ENCODE assay signal across 38 mouse cellular contexts in genomic region chr10:112110401-112110800, GRCm38 (mm10). TPM values are rescaled to one million over a fixed set of nuclear protein-coding genes. Genes with fewer than 3 reads are reported as not detected.
"Had no signal": no experiment of that assay in that cellular context is flagged by ENCODE, and none has a peak within 500 bp of the region (broad histone marks: within the 10 kb centered on the region; RNA-seq: fewer than 3 reads in every experiment).

No protein-coding gene starts in this region.

- ATAC-seq: hindbrain, embryonic 16.5 days; inflammation-experienced regulatory T-cells, adult 6 months; intestine, embryonic 15.5 days; intestine, postnatal 0 days had no signal

- H3K4me3 ChIP-seq: heart, embryonic 10.5 days; heart, embryonic 12.5 days; hindbrain, embryonic 10.5 days; hindbrain, embryonic 12.5 days; intestine, embryonic 15.5 days; layer of hippocampus, adult 2 months; left cerebral cortex, adult 2 months; limb, embryonic 10.5 days; limb, embryonic 12.5 days had no signal

- H3K9ac ChIP-seq: heart, embryonic 12.5 days; hindbrain, embryonic 12.5 days; hindbrain, embryonic 14.5 days; intestine, embryonic 15.5 days; limb, embryonic 12.5 days had no signal

- H3K4me1 ChIP-seq: heart, embryonic 10.5 days; heart, embryonic 12.5 days; hindbrain, embryonic 10.5 days; hindbrain, embryonic 12.5 days; intestine, embryonic 15.5 days; limb, embryonic 10.5 days; limb, embryonic 12.5 days had no signal

- H3K27ac ChIP-seq: heart, embryonic 10.5 days; hindbrain, embryonic 10.5 days; hindbrain, embryonic 12.5 days; hindbrain, embryonic 14.5 days; intestine, embryonic 15.5 days; layer of hippocampus, adult 2 months; left cerebral cortex, adult 2 months; limb, embryonic 10.5 days; limb, embryonic 12.5 days had no signal

- H3K4me2 ChIP-seq: heart, embryonic 12.5 days; hindbrain, embryonic 12.5 days; hindbrain, embryonic 14.5 days; intestine, embryonic 15.5 days; limb, embryonic 12.5 days; liver, embryonic 11.5 days had no signal

- H3K36me3 ChIP-seq: heart, embryonic 10.5 days; heart, embryonic 12.5 days; hindbrain, embryonic 10.5 days; hindbrain, embryonic 12.5 days; intestine, embryonic 15.5 days; limb, embryonic 10.5 days; limb, embryonic 12.5 days had no signal

- DNase-seq: gastrocnemius, postnatal 14 days; gastrocnemius, postnatal 36 days; heart, adult 18-20 months; heart, postnatal 14 days; heart, postnatal 36 days; kidney, adult 18-20 months; kidney, adult 8-10 months; kidney, postnatal 10 days; kidney, postnatal 25 days; kidney, postnatal 4 days; liver had no signal

- H3K9me3 ChIP-seq: heart, embryonic 10.5 days; heart, embryonic 12.5 days; hindbrain, embryonic 10.5 days; hindbrain, embryonic 12.5 days; intestine, embryonic 15.5 days; limb, embryonic 10.5 days; limb, embryonic 12.5 days had no signal

- H3K27me3 ChIP-seq: heart, embryonic 12.5 days; hindbrain, embryonic 12.5 days; intestine, embryonic 15.5 days; limb, embryonic 12.5 days had no signal

RNA-seq across cellular contexts. Expression of gene Glipr1l2, which starts 27.2 kb away (rescaled TPM):
- total RNA-seq: gastrocnemius, adult 18-20 months; gastrocnemius, adult 8-10 months; gastrocnemius, postnatal 14 days; gastrocnemius, postnatal 36 days; heart, adult 18-20 months; heart, adult 8-10 months; heart, postnatal 14 days; heart, postnatal 36 days; layer of hippocampus, adult 2 months; layer of hippocampus, postnatal 10 days; layer of hippocampus, postnatal 25 days; left cerebral cortex, adult 2 months; left cerebral cortex, postnatal 14 days; left cerebral cortex, postnatal 36 days had no signal
- polyA plus RNA-seq: gonadal fat pad, adult 2 months; heart, embryonic 10.5 days; heart, embryonic 12.5 days; heart, embryonic 14.5 days; heart, embryonic 16.5 days; hindbrain, embryonic 10.5 days; hindbrain, embryonic 12.5 days; hindbrain, embryonic 14.5 days; hindbrain, embryonic 16.5 days; inflammation-experienced regulatory T-cells, adult 6 months; intestine, embryonic 15.5 days; intestine, postnatal 0 days; kidney, embryonic 14.5 days; kidney, embryonic 16.5 days; limb, embryonic 10.5 days; limb, embryonic 12.5 days; limb, embryonic 14.5 days; liver, embryonic 11.5 days had no signal

RNA-seq across cellular contexts. Expression of gene Glipr1l3, which starts 49.7 kb away (rescaled TPM):
- total RNA-seq: gastrocnemius, adult 18-20 months; gastrocnemius, adult 8-10 months; gastrocnemius, postnatal 14 days; gastrocnemius, postnatal 36 days; heart, adult 18-20 months; heart, adult 8-10 months; heart, postnatal 14 days; heart, postnatal 36 days; layer of hippocampus, adult 2 months; layer of hippocampus, postnatal 10 days; layer of hippocampus, postnatal 25 days; left cerebral cortex, adult 2 months; left cerebral cortex, postnatal 14 days; left cerebral cortex, postnatal 36 days had no signal
- polyA plus RNA-seq: gonadal fat pad, adult 2 months; heart, embryonic 10.5 days; heart, embryonic 12.5 days; heart, embryonic 14.5 days; heart, embryonic 16.5 days; hindbrain, embryonic 12.5 days; inflammation-experienced regulatory T-cells, adult 6 months; intestine, embryonic 15.5 days; intestine, postnatal 0 days; kidney, embryonic 14.5 days; kidney, embryonic 16.5 days; limb, embryonic 10.5 days; limb, embryonic 12.5 days; limb, embryonic 14.5 days; liver, embryonic 11.5 days had no signal

RNA-seq across cellular contexts. Expression of gene Glipr1l1, which starts 50.4 kb away (rescaled TPM):
- total RNA-seq: gastrocnemius, adult 18-20 months; gastrocnemius, adult 8-10 months; gastrocnemius, postnatal 14 days; gastrocnemius, postnatal 36 days; heart, adult 18-20 months; heart, adult 8-10 months; heart, postnatal 14 days; heart, postnatal 36 days; layer of hippocampus, adult 2 months; layer of hippocampus, postnatal 10 days; layer of hippocampus, postnatal 25 days; left cerebral cortex, adult 2 months; left cerebral cortex, postnatal 14 days; left cerebral cortex, postnatal 36 days had no signal
- polyA plus RNA-seq: gonadal fat pad, adult 2 months; heart, embryonic 10.5 days; heart, embryonic 12.5 days; heart, embryonic 14.5 days; heart, embryonic 16.5 days; hindbrain, embryonic 10.5 days; hindbrain, embryonic 12.5 days; hindbrain, embryonic 14.5 days; hindbrain, embryonic 16.5 days; inflammation-experienced regulatory T-cells, adult 6 months; intestine, embryonic 15.5 days; intestine, postnatal 0 days; kidney, embryonic 14.5 days; kidney, embryonic 16.5 days; limb, embryonic 10.5 days; limb, embryonic 12.5 days; limb, embryonic 14.5 days; liver, embryonic 11.5 days had no signal

RNA-seq across cellular contexts. Expression of gene Caps2, which starts 53.0 kb away (rescaled TPM):
- total RNA-seq: gastrocnemius, adult 18-20 months; gastrocnemius, adult 8-10 months; gastrocnemius, postnatal 14 days; gastrocnemius, postnatal 36 days; heart, adult 18-20 months; heart, adult 8-10 months; heart, postnatal 14 days; heart, postnatal 36 days; left cerebral cortex, adult 2 months had no signal
- polyA plus RNA-seq: inflammation-experienced regulatory T-cells, adult 6 months; liver, embryonic 11.5 days had no signal
